Mouse (Mus musculus) liver, postnatal 0 days (tissue): ENCODE data around the gene Psmd2.

Source experiments
- CTCF ChIP-seq: sonication (generic); IDR thresholded peaks from 2 replicates; pipeline ENCODE4 v1.5.1; 2016; ENCODE audit warnings: antibody characterized with exemption, low read depth
- EP300 ChIP-seq: IDR thresholded peaks from 2 replicates; pipeline ENCODE4 v1.6.1; 2016; ENCODE audit warnings: antibody characterized with exemption, low read depth, mild to moderate bottlenecking

DNA sequence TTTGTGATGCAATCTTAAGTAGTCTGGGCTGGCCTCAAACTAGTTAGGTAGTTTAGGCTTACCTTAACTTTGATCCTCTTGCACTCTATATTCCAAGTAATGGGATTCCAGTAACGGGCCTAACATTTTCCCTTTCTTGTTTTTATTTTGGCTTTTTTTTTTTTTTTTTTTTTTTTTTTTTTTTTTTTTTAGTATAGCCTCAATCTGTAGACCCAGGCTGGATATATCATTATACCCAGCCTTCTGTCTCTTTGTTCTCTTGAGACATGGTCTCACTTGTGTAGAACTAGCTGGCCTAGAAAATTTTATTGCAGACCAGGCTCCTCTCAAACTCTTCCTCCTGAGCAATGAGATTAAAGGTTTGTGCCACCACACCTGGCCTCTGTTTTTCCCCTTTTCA, 40.2 kb downstream of the Psmd2 start:
- TF ChIP-seq EP300 (no peak), CTCF (no peak)
